Mouse (Mus musculus): ENCODE measurements at regions not wholly inside any gene's neighbourhood (a gene's known extent, or its start where the extent isn't known, plus 50 kb on each side); places are given as distances from the start of the nearest gene placed in this dataset.

- no peak for DNase-seq (ENCODE audit: low read depth)
Observed at GRCm38 (mm10) chr6:58752496-58752895, 78.8 kb upstream of the Herc3 start.

DNA sequence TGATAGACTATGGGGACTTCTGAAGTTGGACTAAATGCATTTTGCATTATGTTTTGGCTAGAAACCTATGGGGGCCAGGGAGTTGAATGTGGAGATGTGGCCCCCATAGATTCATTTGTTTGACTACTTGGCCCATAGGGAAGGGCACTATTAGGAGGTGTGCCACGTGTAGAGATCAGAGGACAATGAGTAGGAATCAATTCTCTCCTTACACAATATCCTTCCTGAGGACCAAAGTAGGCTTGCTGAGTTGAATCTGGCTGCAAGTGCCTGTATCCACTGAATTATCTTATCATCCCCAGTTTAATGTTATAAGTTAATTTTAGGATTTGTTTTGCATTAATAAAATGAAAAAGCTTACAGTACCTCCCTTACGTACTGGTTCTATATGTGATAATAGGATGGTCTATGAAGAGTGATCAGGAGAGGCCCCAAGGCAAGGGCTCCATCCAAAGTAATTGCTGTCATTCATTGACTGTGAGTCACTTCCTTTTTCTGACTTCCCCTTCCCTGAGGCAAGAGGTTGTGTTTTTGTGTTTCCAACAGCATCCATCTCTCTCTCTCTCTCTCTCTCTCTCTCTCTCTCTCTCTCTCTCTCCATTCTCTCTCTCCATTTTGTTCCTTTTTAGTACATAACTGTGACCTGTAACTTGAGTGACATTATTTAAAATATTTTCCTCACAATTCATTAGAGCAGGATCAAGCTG, 74.8 kb upstream of the Herc3 start:
- no peak for DNase-seq (ENCODE audit: low read depth)

GRCm38 (mm10) chr6:58757339-58757738, 73.9 kb upstream of the Herc3 start:
- no peak for DNase-seq (ENCODE audit: low read depth)

DNA sequence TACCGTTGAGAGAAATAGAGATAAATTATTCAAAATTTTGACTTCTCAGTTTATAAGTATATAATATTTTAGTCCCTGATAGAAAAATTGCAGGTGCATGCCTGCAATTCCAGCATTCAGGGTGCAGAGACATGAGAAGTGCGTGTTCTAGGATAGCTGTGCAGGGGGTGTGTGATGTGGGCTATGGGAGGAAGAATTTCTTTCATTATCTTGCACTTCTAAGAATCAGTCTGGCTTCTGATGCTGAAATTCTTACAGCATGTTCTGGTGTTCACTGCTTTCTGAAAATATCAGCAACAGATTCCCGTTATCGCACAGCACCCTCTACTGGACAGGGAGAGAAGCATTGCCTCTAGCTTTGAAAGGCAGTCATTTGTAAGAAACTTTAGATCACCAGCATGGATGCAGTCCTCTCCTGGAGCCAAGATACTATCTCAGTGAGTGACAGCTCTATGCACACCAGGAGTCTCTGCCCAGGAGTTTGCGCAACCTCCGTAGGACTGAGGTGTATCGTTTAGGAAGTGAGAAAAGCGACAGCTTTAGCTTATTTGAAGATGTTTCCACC, 60.5 kb upstream of the Herc3 start:
- DNase-seq (ENCODE audit: low read depth): peak; percentile 92

DNA sequence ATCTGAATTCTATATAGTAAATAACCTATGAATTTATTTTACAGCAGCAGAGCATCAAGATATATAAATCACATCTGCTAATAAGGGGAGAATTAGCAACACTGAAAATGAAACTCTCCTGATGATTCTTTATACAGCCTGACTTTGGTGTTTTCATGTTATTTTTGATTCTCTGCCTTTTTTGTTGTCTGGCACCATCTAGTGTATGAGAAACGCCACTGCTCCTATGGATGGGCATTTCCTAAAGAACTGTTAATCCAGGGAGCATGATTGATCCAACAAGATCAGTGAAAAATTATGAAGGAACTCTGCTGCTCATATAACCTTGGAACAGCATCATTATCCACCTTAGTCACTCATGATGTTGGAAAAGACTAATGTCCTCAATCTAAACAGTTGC, 59.3 kb upstream of the Herc3 start:
- DNase-seq (ENCODE audit: low read depth): peak; percentile 79

Data from NIH3T3 (cell line).